Mouse (Mus musculus): ENCODE results near the gene Cpox. TPM values are rescaled to one million over a fixed set of nuclear protein-coding genes. Genes with fewer than 3 reads are reported as not detected.
A peak's percentile ranks its signal among the peaks of the same experiment; 100 is the strongest.

The Cpox gene
- total RNA-seq, 2 experiments from 2014 or later = 21.9 to 23.4 TPM

DNA sequence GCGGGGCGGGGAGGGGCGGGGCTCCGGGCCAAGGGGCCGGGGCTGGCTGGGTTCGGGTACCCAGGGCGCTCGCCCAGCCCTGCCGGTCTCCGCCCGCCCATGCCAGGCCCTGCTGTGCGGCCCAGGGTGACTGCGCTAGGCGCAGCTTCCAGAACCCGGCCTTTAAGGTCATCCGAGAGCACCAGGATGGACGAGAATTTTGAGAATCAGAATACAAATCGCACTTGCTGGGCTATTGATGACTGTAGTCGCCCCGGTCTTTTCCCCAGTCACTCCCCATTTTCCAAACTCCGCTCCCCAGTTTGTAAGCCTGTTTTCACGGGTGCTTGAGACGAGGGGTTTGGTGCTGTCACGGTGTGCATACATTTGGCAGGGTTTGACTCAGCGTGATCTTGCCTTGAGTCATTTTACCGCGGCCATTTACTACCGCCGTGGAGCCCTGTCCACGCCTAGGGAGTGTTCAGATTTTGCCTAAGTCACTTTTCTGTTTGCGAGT lies 58.1 kb downstream of the Cpox start:
- ATAC-seq (replicated peaks; ENCODE audit: poor library complexity, severe bottlenecking) = peak; percentile 50; the same call in 1 of the 2 replicates

GRCm38 (mm10) chr16:58738205-58738604 lies 68.1 kb downstream of the Cpox start:
- no peak for ATAC-seq (replicated peaks; ENCODE audit: poor library complexity, severe bottlenecking)

- ATAC-seq (replicated peaks; ENCODE audit: poor library complexity, severe bottlenecking) = peak; percentile 30; the same call in 1 of the 2 replicates
These were observed 68.7 kb downstream of the Cpox start for GRCm38 (mm10) chr16:58738800-58739199.

DNA sequence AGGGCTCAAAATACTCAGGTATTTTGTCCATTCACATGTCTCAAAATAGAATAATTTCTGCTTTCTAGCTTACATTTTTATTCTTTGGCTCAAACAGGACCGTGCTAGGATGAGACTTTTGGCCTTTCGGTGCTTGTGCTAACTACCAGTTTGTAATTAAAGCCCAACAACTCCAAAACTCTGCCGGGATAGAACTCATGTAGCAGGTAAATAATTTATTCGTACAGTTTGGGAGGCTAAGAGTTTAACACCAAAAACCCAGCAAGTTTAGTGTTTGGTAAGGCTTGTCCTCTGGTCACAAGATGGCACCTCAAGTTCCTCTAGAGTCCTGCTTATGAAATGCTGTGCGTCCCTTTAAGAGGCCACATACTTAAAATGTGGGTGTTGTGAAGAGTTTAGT lies 70.7 kb downstream of the Cpox start:
- ATAC-seq (replicated peaks; ENCODE audit: poor library complexity, severe bottlenecking) = no peak

- no peak; the same call in 1 of the 2 replicates for ATAC-seq (replicated peaks; ENCODE audit: poor library complexity, severe bottlenecking)
These were observed 76.6 kb downstream of the Cpox start for GRCm38 (mm10) chr16:58746715-58747114.

DNA sequence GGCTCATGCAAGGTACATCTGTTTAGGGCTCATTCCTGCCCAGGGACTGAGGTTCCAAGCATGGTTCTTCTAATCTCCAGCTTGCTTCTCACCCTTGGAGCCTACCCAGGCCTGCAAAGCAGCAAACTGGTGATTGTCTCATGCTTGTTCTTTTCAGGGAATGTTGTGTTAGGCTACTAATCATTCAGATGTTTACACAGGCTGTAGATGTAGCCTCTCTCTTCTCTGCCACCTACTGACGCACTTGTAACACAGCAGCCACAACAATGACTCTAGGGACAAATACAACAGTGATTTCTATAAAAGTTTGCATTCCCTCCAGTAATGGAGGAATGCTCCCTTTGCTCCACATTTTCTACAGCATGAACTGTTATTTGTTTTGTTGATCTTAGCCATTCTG lies 81.2 kb downstream of the Cpox start:
- peak; percentile 63 for ATAC-seq (replicated peaks; ENCODE audit: poor library complexity, severe bottlenecking)

GRCm38 (mm10) chr16:58756191-58756590 lies 86.1 kb downstream of the Cpox start:
- peak; percentile 92 for ATAC-seq (replicated peaks; ENCODE audit: poor library complexity, severe bottlenecking)

DNA sequence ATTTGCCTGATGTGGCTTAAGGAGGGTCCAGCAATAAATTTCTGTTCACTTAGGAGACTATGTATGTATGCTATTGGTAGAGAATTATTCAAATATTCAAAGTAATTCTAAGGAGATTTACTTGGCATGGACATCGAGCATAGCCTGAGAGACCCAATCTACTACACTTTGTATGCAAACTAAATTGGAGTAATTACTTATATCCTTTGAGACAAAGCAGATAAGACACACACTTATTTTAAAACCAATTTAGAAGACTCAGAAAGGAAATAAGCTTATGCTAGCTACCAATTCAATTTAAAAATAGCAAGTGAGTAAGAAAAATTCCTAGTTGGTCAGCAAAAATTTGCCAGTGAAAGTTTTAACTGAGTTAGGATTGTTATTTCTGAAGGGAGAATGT lies 93.0 kb downstream of the Cpox start, which contains the start of gene Olfr172:
Gene Olfr172 (minus strand): TSS at position 101 of the 400 bp plus-strand sequence.
- ATAC-seq (replicated peaks; ENCODE audit: poor library complexity, severe bottlenecking) = no peak

Other genes starting within 250 kb of the Cpox start
- gene St3gal6, start 146.0 kb upstream of the Cpox start, total RNA-seq (2014; fragmentation: Nextera tagmentation) = not detected in 2 replicates
- gene St3gal6, start 146.0 kb upstream of the Cpox start, total RNA-seq (2017) = 0.73 TPM in 1 of 2 replicates, not detected in the other
- gene Gm813, start 53.3 kb upstream of the Cpox start, total RNA-seq (2014; fragmentation: Nextera tagmentation) = not detected in 2 replicates
- not detected in 2 replicates for gene Gm813, start 53.3 kb upstream of the Cpox start, total RNA-seq (2017)
- not detected in 2 replicates for gene E330017A01Rik, start 31.6 kb upstream of the Cpox start, total RNA-seq (2014; fragmentation: Nextera tagmentation)
- not detected in 2 replicates for gene E330017A01Rik, start 31.6 kb upstream of the Cpox start, total RNA-seq (2017)
- 0.92 TPM in 1 of 2 replicates, not detected in the other for gene Gpr15, start 48.8 kb downstream of the Cpox start, total RNA-seq (2014; fragmentation: Nextera tagmentation)
- gene Gpr15, start 48.8 kb downstream of the Cpox start, total RNA-seq (2017) = 0.77 and 0.78 TPM in 2 replicates
- gene Cldnd1, start 57.6 kb downstream of the Cpox start, total RNA-seq (2014; fragmentation: Nextera tagmentation) = 27.8 and 57.0 TPM in 2 replicates
- gene Cldnd1, start 57.6 kb downstream of the Cpox start, total RNA-seq (2017) = 13.4 and 23.7 TPM in 2 replicates
- not detected in 2 replicates for gene Olfr172, start 92.9 kb downstream of the Cpox start, total RNA-seq (2014; fragmentation: Nextera tagmentation)
- gene Olfr172, start 92.9 kb downstream of the Cpox start, total RNA-seq (2017) = not detected in 2 replicates
- not detected in 2 replicates for gene Olfr173, start 130.0 kb downstream of the Cpox start, total RNA-seq (2014; fragmentation: Nextera tagmentation)
- gene Olfr173, start 130.0 kb downstream of the Cpox start, total RNA-seq (2017) = not detected in 2 replicates
- not detected in 2 replicates for gene Olfr175-ps1, start 156.5 kb downstream of the Cpox start, total RNA-seq (2014; fragmentation: Nextera tagmentation)
- not detected in 2 replicates for gene Olfr175-ps1, start 156.5 kb downstream of the Cpox start, total RNA-seq (2017)
- not detected in 2 replicates for gene Olfr177, start 204.5 kb downstream of the Cpox start, total RNA-seq (2014; fragmentation: Nextera tagmentation)
- not detected in 2 replicates for gene Olfr177, start 204.5 kb downstream of the Cpox start, total RNA-seq (2017)
- gene Olfr178, start 221.8 kb downstream of the Cpox start, total RNA-seq (2014; fragmentation: Nextera tagmentation) = not detected in 2 replicates
- gene Olfr178, start 221.8 kb downstream of the Cpox start, total RNA-seq (2017) = not detected in 2 replicates

Measured in granulocyte monocyte progenitor cell, adult 5-6 weeks (primary cell).